Mouse (Mus musculus) mouse trophoblast stem cell (cell line): ENCODE measurements around the gene Sco1.

Source experiments
- in situ Hi-C, 2 experiments: fragments of 300-500 bp; cut with MseI, MboI; formaldehyde crosslinking; loops; 2 replicates in 1 of 2; 3 replicates in 1 of 2; pipeline ENCODE4 v1.15.1; 2025

The Sco1 gene

DNA sequence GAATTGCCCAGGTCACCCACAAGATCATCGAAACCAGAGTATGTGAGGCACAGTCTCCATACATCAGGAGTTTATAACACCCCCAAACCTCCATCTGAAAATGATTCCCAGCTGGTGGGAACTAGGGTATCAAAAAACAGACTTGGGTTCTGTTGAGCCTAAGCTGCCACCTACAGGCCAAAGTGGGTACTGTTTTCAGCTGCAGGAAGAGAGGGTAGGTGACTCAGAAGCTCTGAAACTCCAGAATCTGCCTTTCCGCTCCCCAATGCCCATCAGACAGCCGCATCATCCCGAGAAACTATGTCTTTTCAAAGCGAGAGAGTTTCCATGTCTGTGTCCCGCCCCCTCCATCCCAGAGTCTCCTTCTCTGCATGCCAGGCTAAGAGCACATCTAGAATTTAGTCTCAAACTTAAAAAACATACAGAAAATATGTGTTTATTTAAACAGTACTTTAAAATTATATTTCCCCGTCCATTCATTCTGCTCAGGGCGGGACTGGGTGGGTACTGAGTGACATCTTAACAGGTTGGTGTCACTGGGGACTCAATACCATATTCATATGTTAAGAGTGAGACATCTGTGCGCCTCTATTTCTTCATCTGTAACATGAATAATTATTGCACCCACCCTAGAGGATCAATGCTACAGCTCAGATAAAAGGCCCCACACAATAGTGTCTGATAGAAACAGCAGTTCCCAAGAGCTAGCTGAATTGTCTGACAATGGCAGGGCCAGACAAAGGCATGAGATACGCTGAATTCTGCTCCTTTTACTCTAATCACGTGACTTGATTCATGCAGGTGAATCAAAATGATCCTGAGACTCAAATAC is 59.8 kb downstream of the Sco1 start:
- in situ Hi-C loops, result loop anchor here (5.0 to 25.0 kb wide), 4 partner anchors 120 to 525 kb away; partner anchors contain the start of gene Myh4 (in 1 of the 2)

GRCm38 (mm10) chr11:67112851-67113202 is 60.4 kb downstream of the Sco1 start:
- in situ Hi-C loops, result loop anchor here (5.0 to 25.0 kb wide), 4 partner anchors 119 to 524 kb away; partner anchors contain the start of gene Myh4 (in 1 of the 2)

DNA sequence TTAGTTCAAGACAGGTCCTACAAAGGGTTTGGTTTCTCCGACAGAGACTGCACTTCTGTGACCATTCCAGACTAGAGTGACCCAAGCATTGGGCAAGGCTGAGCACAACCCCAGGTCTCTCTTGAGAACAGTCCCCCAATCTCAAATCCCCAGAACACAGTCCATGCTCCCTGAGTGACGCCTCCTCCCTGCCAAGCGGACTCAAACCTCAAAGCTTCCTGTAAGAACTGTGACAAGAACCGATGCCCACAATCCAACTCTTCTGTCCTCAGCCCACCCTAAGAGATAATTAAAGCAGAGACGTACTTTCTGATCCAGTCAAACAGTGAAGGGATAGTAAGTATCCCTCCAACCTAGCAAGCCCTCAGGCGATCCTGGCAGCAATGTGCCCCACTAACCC is 60.9 kb downstream of the Sco1 start:
- in situ Hi-C loops, result loop anchor here (5.0 to 25.0 kb wide), 4 partner anchors 119 to 524 kb away; partner anchors contain the start of gene Myh4 (in 1 of the 2)

- in situ Hi-C loops, result loop anchor here (5.0 to 25.0 kb wide), 4 partner anchors 118 to 523 kb away; partner anchors contain the start of gene Myh4 (in 1 of the 2)
These were observed 61.8 kb downstream of the Sco1 start for GRCm38 (mm10) chr11:67114261-67114660.

DNA sequence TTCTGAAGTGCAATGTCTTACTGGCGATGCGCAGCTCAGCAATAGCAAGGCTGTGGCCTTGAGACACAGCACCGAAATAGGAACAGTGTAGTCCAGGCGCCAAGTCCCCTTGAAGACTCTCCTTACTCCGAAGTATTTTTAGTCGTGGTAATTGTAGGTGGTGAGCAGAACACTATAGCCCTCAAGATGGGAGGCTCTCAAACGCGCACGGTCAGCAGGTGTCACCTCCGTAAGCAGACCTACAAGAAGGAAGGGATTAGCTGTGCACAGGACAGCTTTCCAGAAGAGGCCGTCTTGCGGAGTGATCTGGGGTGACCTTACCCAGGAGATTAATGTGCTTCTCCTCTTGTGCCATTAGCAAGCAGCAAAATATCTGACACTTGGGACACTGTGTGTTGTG is 62.4 kb downstream of the Sco1 start:
- in situ Hi-C loops, result loop anchor here (5.0 to 25.0 kb wide), 4 partner anchors 117 to 522 kb away; partner anchors contain the start of gene Myh4 (in 1 of the 2)
